Mouse (Mus musculus): Measurements from ENCODE around the gene Mgme1.

The Mgme1 gene

DNA sequence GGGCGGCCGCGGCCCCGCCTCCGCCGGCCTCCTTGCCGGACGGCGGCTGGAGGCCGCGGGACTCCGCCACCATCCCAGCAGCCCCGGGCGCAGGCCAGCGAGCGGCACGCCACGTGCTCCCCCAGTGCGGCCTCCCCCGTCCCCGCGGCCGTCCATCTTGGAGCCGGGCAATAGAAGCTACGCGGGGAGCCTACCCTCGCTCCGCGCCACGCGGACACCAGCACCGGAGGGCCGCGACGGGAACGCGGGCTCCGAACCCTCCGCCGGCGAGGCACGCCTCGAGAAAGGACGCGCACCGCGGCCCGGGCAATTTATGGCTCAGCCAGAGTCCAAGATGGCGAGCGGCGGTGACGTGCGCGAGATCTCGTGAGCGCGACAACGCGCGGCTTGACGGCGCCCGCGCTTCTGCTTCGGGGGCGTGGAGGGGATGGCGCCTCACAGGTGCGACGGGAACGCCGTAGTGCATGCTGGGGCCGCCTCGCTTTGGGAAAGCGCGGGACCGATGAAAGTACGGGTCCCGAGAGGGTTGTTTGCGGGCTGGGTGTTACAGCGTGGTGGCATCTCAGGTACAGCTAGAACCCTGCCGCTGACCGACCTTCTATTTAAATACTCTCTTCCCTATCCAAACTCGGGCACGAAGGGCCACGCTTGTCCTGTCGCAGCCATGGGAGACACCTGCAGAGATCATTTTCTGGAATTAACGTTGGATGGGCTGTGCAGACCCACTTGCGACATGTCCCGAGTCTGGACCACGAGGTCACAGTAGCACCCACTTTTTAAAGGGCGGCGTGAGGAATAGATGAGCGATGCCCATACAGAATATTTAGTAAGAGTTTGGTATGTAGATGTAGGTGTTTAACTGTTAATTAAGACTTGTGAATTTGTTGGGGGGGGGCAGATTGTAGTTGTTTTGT, at the start of gene Mgme1, which contains the start of gene Snx5:
Gene Mgme1, plus strand, starts transcription at position 157 of the 914 bp plus-strand sequence.
Gene Snx5, minus strand, starts transcription at position 400 of the 914 bp plus-strand sequence.
- DNase-seq (ENCODE audit: extremely low read depth, low read depth) = peak; percentile 83

DNA sequence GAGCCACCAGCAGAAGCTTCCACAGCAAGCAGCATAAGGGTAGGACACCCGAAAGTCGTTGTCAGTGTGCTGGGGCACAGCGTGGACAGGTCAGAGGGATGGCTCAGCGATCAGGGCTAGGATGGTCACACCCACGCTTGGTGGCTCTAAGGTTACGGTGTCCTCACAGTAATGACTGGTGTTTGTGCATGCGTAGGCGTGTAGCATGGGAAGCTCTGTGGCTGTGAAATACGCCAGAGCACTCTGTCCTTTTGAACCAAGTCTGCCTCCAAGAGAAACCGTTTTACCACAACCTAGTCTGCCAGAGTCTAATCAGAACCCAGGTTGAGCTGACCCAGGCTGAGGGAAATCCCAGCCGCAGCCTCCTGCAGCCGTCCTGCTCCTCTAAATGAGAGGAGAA, 46.1 kb upstream of the Mgme1 start:
- DNase-seq (ENCODE audit: extremely low read depth, low read depth) = no peak

DNA sequence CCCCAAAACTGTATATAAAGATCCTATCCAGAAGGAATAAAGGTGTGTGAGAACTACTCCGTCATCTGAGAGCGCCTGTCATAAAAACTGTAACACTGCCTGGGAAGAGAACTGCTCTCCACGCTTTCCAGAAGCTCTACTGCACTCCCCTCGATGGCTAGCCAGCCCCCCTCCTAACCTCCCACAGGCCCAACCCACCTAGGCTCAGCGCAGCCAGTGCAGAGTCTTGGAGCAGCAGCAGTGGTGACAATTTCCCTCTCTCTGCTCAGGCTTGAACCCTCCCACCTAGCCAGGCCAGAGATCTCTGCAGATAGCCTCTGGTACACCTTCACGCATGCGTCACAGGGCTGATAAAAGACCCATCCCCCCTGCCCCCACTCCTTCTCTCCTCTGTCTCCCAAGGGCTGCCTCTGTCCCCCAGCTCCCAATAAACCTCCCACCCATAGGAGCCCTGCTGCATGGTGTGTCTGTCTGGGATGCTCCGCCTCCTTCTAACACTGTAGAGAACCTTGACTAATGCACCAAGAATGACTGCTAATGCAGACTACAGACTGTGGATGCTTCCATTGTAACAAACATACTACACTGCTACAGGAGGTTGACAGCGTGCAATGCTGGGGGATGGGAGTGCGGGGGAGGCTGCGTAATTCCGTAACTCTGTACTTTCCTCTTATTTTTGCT, 43.4 kb upstream of the Mgme1 start:
- no peak for DNase-seq (ENCODE audit: extremely low read depth, low read depth)

DNA sequence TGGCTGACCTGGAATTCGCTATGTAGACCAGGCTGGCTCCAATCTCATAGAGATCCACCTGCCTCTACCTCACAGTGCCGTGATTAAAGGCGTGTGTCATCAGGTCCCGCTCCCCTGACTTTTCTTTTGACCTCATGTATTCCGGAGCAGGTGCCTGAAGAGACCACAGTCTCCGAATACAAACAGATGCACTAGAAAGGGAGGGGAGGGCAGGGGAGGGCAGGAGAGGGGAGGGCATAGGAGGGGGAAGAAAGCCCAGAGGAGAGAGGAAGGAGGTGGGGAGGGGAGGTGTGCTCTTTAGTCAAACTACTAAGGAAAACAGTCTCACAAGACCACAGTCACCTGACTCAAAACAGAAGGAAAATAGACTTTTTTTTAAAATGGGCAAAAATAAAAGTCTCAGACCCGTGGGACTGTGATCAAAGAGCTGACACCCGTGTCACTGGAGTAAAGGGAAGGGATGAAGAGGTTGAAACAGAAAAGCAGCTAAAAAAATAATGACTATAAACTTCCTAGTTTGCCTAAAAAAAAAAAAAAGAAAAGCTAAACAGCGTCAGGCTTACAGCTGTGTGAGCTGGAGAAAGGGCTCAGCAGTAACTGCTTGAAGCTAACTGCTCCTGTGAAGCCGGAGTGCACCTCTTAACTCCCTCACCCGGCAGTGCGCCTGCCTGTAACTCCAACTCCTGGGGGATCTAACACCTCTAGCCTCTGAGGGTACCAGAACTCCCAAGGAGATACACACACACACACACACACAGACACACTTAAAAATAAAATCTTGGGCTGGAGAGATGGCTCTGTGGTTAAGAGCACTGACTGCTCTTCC, 41.7 kb upstream of the Mgme1 start:
- no peak for DNase-seq (ENCODE audit: extremely low read depth, low read depth)

DNA sequence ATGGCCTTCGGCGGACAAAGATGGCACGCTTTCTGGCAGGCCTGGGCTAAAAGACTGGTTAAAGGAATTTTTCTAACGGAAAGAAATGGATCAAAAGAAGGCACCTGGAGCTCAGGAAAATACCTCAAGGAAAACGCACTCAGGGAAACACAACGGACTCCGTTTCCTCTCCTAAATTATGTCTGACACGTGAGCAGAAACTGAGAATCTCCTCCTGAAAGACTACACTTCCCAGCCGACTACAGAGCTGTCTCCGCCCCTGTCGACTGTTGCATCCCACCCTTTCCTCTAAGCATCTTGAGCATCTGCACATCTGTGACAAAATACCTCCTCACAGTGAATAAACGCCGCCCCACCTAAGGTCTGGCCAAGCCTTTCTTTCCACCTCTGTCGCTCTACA, 40.8 kb upstream of the Mgme1 start:
- DNase-seq (ENCODE audit: extremely low read depth, low read depth) = peak; percentile 77

DNA sequence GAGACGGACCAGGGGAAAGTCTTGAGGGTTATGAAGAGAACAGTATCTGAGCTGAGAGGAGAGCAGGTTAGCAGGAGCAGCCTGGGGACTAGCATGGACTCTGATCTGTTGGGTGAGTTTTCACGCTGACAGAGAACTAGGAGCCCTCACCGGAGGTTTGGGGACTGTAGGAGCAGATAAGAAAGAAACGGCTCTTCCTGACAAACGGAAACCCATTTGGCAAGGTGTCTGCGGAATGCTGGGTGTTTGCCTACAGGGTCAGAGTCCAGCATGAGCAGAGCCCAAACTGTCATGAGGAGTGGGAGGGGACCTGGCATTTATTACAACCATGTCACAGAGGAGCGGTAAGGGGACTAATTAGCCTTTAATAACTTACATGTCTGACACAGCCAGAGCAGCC, 40.0 kb upstream of the Mgme1 start:
- DNase-seq (ENCODE audit: extremely low read depth, low read depth) = peak; percentile 70

DNA sequence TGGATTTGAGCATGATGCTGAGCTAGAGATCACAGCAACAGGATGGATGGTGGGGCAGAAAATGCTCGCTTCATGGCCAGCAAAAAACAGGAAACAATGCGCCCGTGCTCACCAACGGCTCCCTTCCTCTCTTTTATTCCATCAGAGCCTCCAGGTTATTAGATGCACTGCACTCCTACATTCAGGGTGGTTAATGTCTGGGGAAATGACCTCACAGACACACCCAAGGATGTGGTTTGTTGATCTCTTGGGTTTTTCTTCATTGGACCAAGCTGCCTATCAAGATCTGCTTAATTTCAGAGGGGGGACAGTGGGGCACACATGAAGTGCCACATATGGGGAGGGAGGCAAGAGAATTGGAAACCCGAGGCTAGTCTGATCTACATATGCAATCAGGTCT, 39.3 kb upstream of the Mgme1 start:
- DNase-seq (ENCODE audit: extremely low read depth, low read depth) = peak; percentile 91

DNA sequence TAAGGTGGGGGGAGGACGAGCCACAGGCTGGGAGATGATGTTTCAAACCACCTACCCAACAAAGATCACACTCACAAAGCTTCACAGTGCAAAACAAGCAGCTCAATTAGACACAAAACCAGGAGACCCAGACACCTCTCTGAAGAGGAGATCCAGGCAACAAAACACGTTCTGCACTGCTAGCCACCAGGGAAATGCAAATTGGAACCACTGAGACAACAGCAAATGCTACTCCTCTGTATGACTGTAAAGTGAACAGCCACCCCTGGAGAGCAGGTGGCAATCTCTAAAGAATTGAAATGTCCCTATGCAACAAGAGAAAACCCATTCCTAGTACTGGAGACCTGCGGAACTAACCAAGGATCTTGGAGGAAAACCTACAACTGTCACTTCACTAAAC, 36.9 kb upstream of the Mgme1 start:
- no peak for DNase-seq (ENCODE audit: extremely low read depth, low read depth)

DNA sequence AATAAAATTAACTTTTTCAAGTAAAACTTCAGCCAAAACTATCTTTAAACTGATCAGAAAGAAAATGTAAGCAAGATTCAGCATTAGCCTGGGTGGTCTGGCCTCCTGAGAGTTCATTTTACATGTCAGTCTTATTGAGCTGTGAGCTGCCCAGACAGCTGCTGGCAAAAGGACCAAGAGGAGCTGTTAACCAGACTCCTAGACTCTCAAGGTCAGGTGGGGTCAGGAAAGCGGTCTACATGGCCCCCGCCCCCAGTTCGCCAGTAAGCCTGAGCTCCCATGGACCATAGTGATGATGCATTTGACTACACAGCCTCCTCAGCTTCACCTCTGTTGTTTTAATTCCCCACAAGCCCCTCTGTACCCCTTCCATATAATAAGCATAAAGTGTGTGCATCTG, 34.7 kb upstream of the Mgme1 start:
- no peak for DNase-seq (ENCODE audit: extremely low read depth, low read depth)

DNA sequence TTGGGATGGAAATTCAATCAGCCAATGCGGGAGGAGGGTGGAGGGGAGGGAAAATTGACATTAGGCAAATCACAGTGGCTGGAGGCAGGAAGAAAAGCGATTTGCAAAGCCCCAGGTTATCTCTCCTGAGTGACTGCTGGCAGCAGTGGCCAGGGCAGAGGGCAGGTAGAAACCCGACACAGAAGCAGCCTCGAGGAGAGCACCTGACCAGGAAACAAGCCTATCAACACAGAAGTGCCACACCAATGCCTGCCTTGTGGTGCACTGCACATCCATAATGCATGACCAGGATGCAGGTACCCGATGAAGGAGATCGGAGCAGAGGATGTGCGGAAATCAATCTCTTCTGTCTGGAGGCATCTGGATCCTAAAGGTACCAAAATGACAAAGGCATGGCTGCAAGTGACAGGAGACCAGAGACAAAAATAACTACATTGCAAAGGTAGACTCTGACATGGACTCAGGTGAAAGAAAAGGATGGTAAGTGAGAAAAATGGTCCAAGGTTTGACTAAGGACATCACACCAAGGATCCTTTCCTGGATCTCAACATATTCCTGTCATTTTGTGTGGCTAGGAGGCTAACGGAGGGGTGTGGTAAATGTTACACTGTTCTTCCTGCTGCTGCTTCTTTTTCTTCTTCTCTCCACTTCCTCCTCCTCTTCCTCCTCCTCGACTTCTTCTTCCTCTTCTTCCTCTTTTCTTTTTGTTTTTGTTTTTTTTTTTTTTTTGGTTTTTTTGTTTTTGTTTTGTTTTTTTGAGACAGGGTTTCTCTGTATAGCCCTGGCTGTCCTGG, 33.5 kb upstream of the Mgme1 start:
- DNase-seq (ENCODE audit: extremely low read depth, low read depth) = no peak

DNA sequence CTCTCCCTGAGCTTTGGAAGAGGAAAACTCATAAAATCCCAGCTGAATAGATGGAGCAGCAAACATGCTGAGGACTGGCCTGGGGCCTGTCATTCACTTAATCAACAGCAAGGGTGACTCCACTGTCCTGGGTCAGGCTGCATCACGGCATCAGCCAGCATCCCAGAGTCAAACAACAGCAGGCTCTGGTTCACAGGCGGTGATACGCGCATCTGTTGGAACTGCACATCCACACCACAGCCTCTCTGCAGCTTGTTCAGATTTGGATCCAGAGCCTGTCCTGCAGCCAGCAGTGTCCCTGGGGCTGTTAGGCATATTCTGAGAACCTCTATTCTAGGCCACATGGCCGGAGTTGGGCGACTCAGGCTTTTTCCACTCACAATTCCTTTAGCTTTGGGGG, 32.1 kb upstream of the Mgme1 start:
- no peak for DNase-seq (ENCODE audit: extremely low read depth, low read depth)

DNA sequence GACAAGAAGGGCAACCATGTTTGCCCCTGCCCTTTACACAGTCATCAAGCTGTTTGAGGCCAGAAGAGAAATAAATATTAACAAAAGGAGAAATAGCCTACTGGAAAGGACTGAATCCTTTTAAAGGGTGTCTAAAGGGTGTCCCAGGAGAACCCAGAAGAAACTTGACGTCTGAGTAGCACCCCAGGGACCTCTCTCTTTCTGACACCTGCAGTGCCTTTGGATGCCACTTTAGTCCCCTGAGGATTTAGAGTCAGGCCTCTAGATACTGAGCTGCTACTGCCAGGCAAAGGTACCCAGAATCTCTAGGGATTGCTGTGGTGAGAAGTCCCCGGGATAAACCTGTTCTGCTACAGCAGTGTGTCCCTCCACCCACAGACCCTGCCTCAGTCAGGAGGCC, 31.1 kb upstream of the Mgme1 start:
- no peak for DNase-seq (ENCODE audit: extremely low read depth, low read depth)

DNA sequence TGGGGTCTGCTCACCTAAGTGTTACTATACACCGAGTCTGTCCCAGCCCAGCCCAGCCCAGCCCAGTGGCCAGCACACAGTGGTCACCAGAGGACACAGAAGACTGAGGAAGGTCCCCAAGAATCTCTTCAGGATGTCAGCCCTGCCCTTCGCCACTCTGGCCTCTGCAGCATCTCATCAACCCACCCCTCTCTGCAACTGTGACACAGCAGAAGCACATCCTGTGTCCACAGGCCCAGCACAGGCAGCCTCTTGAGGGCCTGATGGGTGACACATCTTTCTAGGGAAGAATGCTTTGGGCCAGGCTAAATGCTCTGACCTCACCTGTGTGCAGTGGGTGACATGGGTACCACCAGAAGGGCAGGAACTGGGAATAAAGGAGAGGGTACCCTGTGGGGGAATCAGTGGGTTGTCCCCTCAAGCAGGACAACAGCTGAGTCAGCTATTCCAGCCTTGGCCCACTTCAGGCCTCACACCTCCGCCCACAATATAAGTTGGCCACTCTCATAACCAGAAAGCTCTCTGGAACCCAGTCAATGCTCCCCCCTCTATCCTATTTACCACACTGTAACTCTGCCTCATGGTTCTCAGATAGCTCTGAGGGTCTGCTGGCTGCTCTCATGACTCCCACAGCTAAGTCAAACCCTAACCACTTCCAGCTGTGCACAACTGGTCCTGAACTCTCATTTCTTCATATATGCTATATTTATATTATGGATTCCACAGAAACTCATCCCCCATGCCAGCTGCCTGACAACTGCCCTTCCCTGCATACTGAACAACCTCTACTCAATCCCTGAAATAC, 30.2 kb upstream of the Mgme1 start:
- no peak for DNase-seq (ENCODE audit: extremely low read depth, low read depth)

DNA sequence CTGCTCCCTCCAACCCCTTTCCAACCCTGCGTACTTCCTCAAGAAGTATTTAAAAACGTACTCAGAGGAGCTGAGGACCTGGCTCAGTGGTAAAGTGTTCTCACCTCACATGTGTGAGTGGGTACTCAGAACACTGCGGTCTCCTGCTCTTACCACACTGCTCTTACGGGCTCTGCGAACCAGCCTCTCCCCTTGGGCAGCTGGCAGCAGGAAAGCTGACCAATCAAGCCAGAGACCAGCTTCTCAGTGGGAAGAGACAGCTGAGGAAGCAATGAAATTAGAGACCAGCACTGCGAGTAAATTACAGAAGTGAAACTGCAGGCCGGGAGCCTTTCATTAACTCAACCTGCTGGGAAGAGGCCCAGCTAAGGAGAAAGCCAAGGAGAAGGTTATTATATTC, 25.0 kb upstream of the Mgme1 start:
- DNase-seq (ENCODE audit: extremely low read depth, low read depth) = no peak

DNA sequence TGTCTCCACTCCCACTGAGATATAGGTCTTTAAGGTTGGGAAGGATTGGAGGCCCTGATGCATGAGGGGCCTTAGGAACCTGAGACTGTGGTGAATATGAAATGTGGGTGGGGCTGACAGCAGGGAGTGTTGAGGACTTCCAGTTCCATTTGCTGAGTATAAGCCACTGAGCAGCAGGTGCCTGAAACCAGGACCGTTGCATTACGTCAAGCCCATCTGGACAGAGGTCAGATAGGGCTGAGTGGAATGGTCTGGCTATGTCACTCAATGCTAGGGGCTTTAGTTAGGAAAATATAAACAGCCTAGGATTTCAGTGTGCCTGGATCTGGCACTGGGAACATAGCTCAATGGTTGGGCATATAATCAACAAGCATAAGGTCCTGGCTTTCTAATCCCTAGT, 24.2 kb upstream of the Mgme1 start:
- DNase-seq (ENCODE audit: extremely low read depth, low read depth) = no peak

DNA sequence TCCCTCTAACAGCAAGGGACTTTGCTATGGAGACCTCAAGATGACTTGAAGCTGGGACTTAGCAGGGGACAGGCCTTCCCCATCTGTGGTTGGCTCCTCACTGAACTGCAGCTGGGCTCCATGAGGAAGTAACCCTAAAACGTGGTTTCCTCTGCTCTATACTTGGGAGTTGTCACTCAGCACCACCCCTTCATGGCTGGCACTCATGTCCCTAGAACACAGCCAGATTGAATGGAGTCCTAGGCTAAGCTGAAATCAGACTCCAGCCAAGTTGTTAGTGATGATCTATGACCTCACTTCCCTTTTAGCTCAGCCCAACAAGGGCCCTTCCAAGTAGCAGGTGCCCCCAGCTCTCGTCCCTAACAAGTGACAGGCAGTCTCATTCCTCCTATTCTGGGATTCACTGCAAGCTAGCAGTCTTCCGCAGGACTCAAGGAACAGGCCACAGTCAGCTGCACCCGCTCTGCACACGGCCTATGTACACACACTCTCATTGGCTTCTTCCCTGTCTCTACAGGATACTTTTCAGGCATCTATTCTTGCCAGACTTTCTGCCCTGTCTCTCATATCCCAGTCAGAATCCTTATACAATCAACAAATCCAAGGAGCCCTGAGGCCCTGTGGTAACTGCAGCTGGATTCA, 23.0 kb upstream of the Mgme1 start:
- peak; percentile 66 for DNase-seq (ENCODE audit: extremely low read depth, low read depth)

DNA sequence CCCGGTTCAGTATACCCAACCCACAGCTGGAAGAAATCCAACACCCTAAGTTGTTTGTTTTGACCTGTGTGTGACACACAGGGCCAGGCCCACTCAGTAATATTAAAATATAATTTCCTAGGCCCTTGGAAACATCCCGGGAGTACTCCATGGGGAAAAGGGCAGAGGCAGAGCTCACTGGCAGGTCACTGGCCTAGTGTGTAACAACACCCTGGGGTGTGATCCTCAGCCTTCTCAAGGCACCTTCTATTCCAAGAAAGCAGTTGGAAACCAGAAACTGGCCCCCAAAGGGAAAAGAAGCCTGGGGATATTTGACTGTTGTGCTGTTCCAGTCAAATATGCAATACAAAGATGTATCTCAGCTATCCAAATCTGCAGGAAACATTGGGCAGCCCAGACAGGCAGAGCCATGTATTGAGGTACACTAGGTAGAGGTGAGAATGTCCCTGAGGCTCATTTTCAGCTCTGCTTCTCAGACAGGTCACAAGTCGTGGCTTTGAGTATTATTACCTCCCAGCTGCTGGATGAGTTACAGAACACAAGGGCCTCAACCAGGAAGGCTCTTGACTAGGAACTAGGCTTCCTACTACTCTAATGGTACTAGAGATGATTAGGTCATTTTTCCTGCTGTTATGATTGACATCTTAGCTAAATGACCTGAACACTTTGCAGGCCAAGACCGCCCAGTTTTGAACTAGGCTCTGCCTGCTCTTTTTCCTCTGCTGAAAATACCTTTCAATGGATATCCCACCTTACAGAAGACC, 21.7 kb upstream of the Mgme1 start:
- DNase-seq (ENCODE audit: extremely low read depth, low read depth) = no peak

DNA sequence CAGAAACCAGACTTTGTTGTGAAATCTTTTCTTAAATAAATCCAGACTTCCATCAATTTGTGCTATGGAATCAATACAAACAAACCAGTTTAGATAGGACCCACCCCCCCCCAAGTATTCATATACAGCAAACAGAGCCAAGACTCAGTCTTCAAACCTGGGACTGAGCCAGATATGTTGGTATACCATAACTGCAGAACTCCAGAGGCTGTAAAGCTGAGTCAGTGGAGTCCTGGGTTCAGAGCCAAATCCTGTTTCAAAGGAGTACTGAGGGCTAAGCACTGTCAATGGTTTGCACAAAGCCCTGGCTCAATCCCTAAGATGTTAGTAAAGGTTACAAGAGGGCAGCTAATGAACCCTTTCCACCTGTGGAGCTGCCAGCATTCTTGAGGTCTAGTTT, 20.4 kb upstream of the Mgme1 start:
- DNase-seq (ENCODE audit: extremely low read depth, low read depth) = no peak

DNA sequence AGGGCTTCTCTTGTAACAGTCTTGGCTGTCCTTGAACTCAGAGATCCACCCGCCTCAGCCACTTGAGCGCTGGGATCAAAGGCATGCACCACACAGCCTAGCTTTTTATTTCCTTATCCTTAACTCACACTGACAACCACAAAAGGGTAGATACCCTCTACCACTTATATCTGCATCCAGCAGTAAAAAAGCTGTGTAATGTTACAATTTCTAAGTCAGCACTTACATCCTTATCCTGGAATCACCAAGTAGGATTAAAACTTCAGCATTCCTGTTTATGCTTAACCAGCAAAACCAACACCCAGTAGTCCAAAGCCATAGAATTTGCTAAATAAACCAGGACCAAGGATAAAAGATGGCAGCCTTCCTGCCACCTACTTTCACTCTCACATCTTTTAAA, 7.6 kb upstream of the Mgme1 start:
- no peak for DNase-seq (ENCODE audit: extremely low read depth, low read depth)
